Mouse (Mus musculus): ENCODE results near the gene A530064D06Rik. TPM values are rescaled to one million over a fixed set of nuclear protein-coding genes. Genes with fewer than 3 reads are reported as not detected.

A530064D06Rik gene
- polyA plus RNA-seq, 1 experiment from 2014 or later, result not detected

GRCm38 (mm10) chr17:48100441-48101417, 66.3 kb downstream of the A530064D06Rik start:
- Histone ChIP-seq H3K36me3 (ENCODE audit: control insufficient read depth, insufficient read depth, low read length) (no peaks in the 10 kb centered on the region), H3K4me1 (replicated peaks; ENCODE audit: control insufficient read depth, insufficient read depth, low read length) (peaks cover 15% of the 10 kb centered on the region), H3K27me3 (ENCODE audit: control insufficient read depth, insufficient read depth, low read length) (peaks cover 31% of the 10 kb centered on the region), H3K4me2 (replicated peaks; ENCODE audit: low read depth, low read length) (peak overlapping the region; percentile 30), H3K4me3 (ENCODE audit: low read depth, low read length) (no peak overlapping the region), H3K27ac (ENCODE audit: low read depth, low read length) (no peak overlapping the region), H3K9me3 (ENCODE audit: control insufficient read depth, low read length) (no peaks in the 10 kb centered on the region), H3K9ac (ENCODE audit: low read depth, low read length) (no peak overlapping the region)
- peak; percentile 95 for DNase-seq (ENCODE audit: low spot score)
- 13% methylated on average over 20 of the region's 21 CpGs for WGBS
- peak; percentile 65 for ATAC-seq (ENCODE audit: low FRiP score)

DNA sequence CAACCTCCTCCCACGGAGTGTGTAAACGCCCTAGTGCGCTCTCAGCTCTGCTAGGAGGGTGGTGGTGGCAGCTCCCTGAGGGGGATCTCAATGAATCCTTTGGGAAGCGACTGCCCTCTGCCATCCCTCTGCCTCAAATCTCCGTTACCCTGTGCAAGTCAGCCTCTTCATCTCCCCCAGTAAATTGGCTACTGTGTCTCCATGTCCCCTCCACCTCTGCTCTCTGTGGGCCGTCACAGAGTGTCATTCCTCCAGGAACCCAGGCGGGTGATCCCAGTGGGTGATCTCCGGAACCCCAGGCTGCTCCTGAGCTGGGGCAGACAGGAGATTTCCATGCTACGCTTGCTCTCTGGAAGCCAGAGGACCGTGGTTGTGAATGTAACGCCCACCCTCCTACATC, 67.8 kb downstream of the A530064D06Rik start:
- Histone ChIP-seq H3K9me3 (ENCODE audit: control insufficient read depth, low read length) (no peaks in the 10 kb centered on the region), H3K9ac (ENCODE audit: low read depth, low read length) (no peak overlapping the region), H3K4me1 (replicated peaks; ENCODE audit: control insufficient read depth, insufficient read depth, low read length) (peaks cover 18% of the 10 kb centered on the region), H3K4me3 (ENCODE audit: low read depth, low read length) (no peak overlapping the region), H3K27me3 (ENCODE audit: control insufficient read depth, insufficient read depth, low read length) (peaks cover 43% of the 10 kb centered on the region), H3K36me3 (ENCODE audit: control insufficient read depth, insufficient read depth, low read length) (no peaks in the 10 kb centered on the region), H3K27ac (ENCODE audit: low read depth, low read length) (no peak overlapping the region), H3K4me2 (replicated peaks; ENCODE audit: low read depth, low read length) (no peak overlapping the region)
- no peak for ATAC-seq (ENCODE audit: low FRiP score)
- WGBS, result 6% methylated on average over 11 of the region's 11 CpGs
- no peak for DNase-seq (ENCODE audit: low spot score)

Other genes starting within 250 kb of the A530064D06Rik start
- gene Foxp4, start 242.6 kb downstream of the A530064D06Rik start, polyA plus RNA-seq (2014; fragmentation: Nextera tagmentation; extraction: Ambion mirVana), result 23.9 and 28.4 TPM in 2 replicates
- gene 1700122O11Rik, start 129.0 kb downstream of the A530064D06Rik start, polyA plus RNA-seq (2014; fragmentation: Nextera tagmentation; extraction: Ambion mirVana), result not detected in 2 replicates
- gene 1700067P10Rik, start 78.0 kb downstream of the A530064D06Rik start, polyA plus RNA-seq (2014; fragmentation: Nextera tagmentation; extraction: Ambion mirVana), result not detected in 2 replicates
- gene 9830107B12Rik, start 21.0 kb downstream of the A530064D06Rik start, polyA plus RNA-seq (2014; fragmentation: Nextera tagmentation; extraction: Ambion mirVana), result not detected in 2 replicates
- 0.10 TPM in 1 of 2 replicates, not detected in the other for gene Trem1, start 65.5 kb upstream of the A530064D06Rik start, polyA plus RNA-seq (2014; fragmentation: Nextera tagmentation; extraction: Ambion mirVana)
- gene Trem3, start 80.5 kb upstream of the A530064D06Rik start, polyA plus RNA-seq (2014; fragmentation: Nextera tagmentation; extraction: Ambion mirVana), result not detected in 2 replicates
- 0.20 and 0.34 TPM in 2 replicates for gene Treml4, start 97.0 kb upstream of the A530064D06Rik start, polyA plus RNA-seq (2014; fragmentation: Nextera tagmentation; extraction: Ambion mirVana)
- gene Treml2, start 132.2 kb upstream of the A530064D06Rik start, polyA plus RNA-seq (2014; fragmentation: Nextera tagmentation; extraction: Ambion mirVana), result 0.08 and 0.09 TPM in 2 replicates
- gene B430306N03Rik, start 148.9 kb upstream of the A530064D06Rik start, polyA plus RNA-seq (2014; fragmentation: Nextera tagmentation; extraction: Ambion mirVana), result 0.04 TPM in 1 of 2 replicates, not detected in the other
- 3.0 and 3.6 TPM in 2 replicates for gene Trem2, start 179.1 kb upstream of the A530064D06Rik start, polyA plus RNA-seq (2014; fragmentation: Nextera tagmentation; extraction: Ambion mirVana)
- gene Treml1, start 192.6 kb upstream of the A530064D06Rik start, polyA plus RNA-seq (2014; fragmentation: Nextera tagmentation; extraction: Ambion mirVana), result 2.2 and 3.1 TPM in 2 replicates
- gene Nfya, start 242.6 kb upstream of the A530064D06Rik start, polyA plus RNA-seq (2014; fragmentation: Nextera tagmentation; extraction: Ambion mirVana), result 19.9 and 26.9 TPM in 2 replicates
- 75.0 and 79.0 TPM in 2 replicates for gene Oard1, start 242.7 kb upstream of the A530064D06Rik start, polyA plus RNA-seq (2014; fragmentation: Nextera tagmentation; extraction: Ambion mirVana)

All from hindbrain, embryonic 11.5 days (tissue).